Mouse (Mus musculus) heart, postnatal 0 days (tissue): ENCODE measurements at regions not wholly inside any gene's neighbourhood (a gene's known extent, or its start where the extent isn't known, plus 50 kb on each side); places are given as distances from the start of the nearest gene placed in this dataset.

Experiments used
- CTCF ChIP-seq: IDR thresholded peaks from 2 replicates; pipeline ENCODE4 v1.5.1; 2016; ENCODE audit warnings: antibody characterized with exemption, control low read depth, low read depth
- EP300 ChIP-seq: IDR thresholded peaks from 2 replicates; pipeline ENCODE4 v1.6.1; 2016; ENCODE audit warnings: antibody characterized with exemption, low read depth

- TF ChIP-seq CTCF (no peak), EP300 (no peak)
Measured at GRCm38 (mm10) chr17:4881473-4881872, 112.7 kb upstream of the Arid1b start.
